Mouse (Mus musculus) small intestine, adult 2 months (tissue): ENCODE measurements at regions not wholly inside any gene's neighbourhood (a gene's known extent, or its start where the extent isn't known, plus 50 kb on each side); places are given as distances from the start of the nearest gene placed in this dataset.

Experiments
- H3K27ac ChIP-seq: fragments of 200-500 bp; 2 replicates; pipeline ENCODE4 v1.5.1; 2012; ENCODE audit warnings: low read depth, low read length, control low read depth, inconsistent platforms; ENCODE audit not compliant: insufficient read depth
- H3K27me3 ChIP-seq: fragments of 200-500 bp; 2 replicates; pipeline ENCODE4 v1.6.1; 2012; ENCODE audit warnings: mild to moderate bottlenecking, moderate library complexity, low read length, inconsistent platforms; ENCODE audit not compliant: control insufficient read depth, insufficient read depth
- H3K36me3 ChIP-seq: fragments of 200-500 bp; 2 replicates; pipeline ENCODE4 v1.6.1; 2012; ENCODE audit warnings: mild to moderate bottlenecking, low read length, control low read depth, inconsistent platforms; ENCODE audit not compliant: control insufficient read depth, insufficient read depth
- H3K4me1 ChIP-seq: fragments of 200-500 bp; 2 replicates; pipeline ENCODE4 v1.6.1; 2012; ENCODE audit warnings: low read length, inconsistent platforms, mixed read lengths; ENCODE audit not compliant: control insufficient read depth, insufficient read depth, insufficient read length
- H3K4me3 ChIP-seq: fragments of 200-500 bp; 2 replicates; pipeline ENCODE4 v1.5.1; 2012; ENCODE audit warnings: low read depth, mild to moderate bottlenecking, control low read depth, inconsistent platforms, low read length, moderate library complexity
- CTCF ChIP-seq: fragments of 200-500 bp; IDR thresholded peaks from 2 replicates; pipeline ENCODE4 v1.5.1; 2012; ENCODE audit warnings: low read depth, mild to moderate bottlenecking, control low read depth, inconsistent platforms, low read length, moderate library complexity, mixed read lengths; ENCODE audit not compliant: insufficient replicate concordance, insufficient read length; ENCODE audit errors: extremely low read depth
- POLR2A ChIP-seq: fragments of 200-500 bp; IDR thresholded peaks from 2 replicates; pipeline ENCODE4 v1.6.1; 2012; ENCODE audit warnings: low read depth, mild to moderate bottlenecking, control low read depth, inconsistent platforms, low read length, moderate library complexity
- WGBS: fragments of 180-500 bp; shearing (Covaris S2); methylation state at CpG from one replicate; pipeline ENCODE4 v1.1.7; 2018; 5-methylcytosine and 5-hydroxymethylcytosine counted together

DNA sequence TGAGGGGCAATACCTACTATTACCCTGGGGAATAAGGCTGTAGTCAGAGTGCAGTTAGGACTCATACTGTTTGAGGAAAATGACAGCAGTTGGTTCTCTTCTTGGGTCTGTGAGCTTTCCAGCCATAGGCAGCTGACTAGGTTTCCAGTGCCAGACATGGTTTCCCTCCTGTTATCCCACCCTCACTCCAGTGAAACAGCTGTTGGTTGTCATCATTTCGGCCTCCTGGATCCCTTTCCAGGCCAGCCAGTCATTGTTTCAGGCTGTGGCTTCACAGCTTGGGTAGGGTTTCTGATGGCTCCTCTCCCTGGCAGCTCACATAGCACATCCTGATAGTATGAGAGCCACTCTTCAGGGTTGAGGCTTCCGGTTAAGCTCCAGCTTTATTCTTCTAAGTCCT, 79.9 kb upstream of the Lyplal1 start:
- 76% methylated on average over 2 of the region's 2 CpGs for WGBS
- Histone ChIP-seq H3K36me3 (no peaks in the 10 kb centered on the region), H3K27ac (no peak overlapping the region), H3K27me3 (no peaks in the 10 kb centered on the region), H3K4me1 (no peaks in the 10 kb centered on the region), H3K4me3 (no peak overlapping the region)
- no peak for TF ChIP-seq CTCF
- no peak for TF ChIP-seq POLR2A

DNA sequence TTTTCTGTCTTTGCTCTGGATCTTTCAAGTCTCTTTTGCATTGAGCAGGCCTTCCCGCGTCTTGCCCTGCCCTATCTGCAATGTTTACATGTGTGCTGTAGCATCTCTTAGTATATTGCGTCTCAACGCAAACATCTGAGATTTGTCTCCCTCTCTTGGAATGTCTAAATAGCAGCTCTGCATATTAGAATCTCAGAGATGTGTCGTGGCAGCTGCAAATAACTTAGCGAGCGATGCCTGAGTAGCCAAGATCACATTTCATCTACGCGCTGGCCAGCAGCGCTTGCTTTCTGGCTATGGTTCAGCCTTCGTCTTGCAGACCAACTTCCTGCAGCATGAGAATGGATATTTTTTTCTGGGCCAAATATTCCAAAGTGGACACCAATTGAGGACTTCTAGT, 72.3 kb upstream of the Lyplal1 start:
- H3K4me3 ChIP-seq: no peak overlapping the region
- no peak for TF ChIP-seq POLR2A
- no peak for TF ChIP-seq CTCF
- 68% methylated on average over 11 of the region's 11 CpGs for WGBS
- no peaks in the 10 kb centered on the region for H3K4me1 ChIP-seq
- H3K27me3 ChIP-seq: no peaks in the 10 kb centered on the region
- no peak overlapping the region for H3K27ac ChIP-seq
- no peaks in the 10 kb centered on the region for H3K36me3 ChIP-seq

DNA sequence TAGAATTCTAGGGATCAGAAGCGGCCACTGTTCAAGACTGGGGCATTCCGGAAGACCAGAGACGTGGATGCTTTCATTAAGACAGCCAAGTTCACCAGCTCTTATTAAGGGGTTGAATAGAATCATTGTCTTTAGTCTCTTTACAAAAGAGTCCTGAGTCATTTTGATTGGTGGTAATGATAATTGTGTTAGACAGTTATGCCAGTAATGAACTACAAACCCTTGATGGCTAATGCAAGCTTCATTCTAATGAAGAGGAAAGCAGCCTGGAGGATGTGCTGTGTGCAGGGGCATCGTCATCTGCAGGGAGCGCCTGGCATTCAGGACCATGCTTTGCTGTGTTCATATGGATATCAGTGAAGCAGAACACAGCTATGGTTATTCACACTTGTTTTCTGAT, 70.3 kb upstream of the Lyplal1 start:
- no peak for TF ChIP-seq POLR2A
- no peak for TF ChIP-seq CTCF
- 90% methylated on average over 5 of the region's 5 CpGs for WGBS
- no peaks in the 10 kb centered on the region for H3K27me3 ChIP-seq
- H3K36me3 ChIP-seq: no peaks in the 10 kb centered on the region
- H3K4me3 ChIP-seq: no peak overlapping the region
- H3K4me1 ChIP-seq: no peaks in the 10 kb centered on the region
- H3K27ac ChIP-seq: no peak overlapping the region

DNA sequence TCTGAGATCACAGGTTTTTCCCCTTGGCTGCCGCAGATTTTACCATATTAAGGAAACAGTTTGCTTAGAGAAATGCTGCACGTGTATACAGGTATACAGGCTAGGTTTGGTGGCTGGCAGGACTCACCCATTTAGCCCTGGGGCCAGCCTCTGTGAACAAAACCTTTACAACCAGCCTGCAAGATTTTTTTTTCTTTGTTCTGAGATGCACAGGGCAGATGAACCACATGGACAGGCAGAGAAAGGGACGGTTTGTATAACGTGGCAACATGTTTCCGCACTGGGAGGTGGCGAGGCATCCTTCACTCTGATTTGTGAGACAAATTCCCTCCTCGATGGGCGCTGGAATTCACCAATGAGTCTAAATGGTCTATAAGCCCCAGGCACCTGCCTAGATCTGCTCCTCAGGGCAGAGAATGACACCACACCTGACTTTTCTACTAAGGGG, 66.1 kb upstream of the Lyplal1 start:
- H3K4me1 ChIP-seq: no peaks in the 10 kb centered on the region
- WGBS: 63% methylated on average over 8 of the region's 8 CpGs
- no peak overlapping the region for H3K27ac ChIP-seq
- H3K36me3 ChIP-seq: no peaks in the 10 kb centered on the region
- TF ChIP-seq CTCF (no peak), POLR2A (no peak)
- H3K4me3 ChIP-seq: no peak overlapping the region
- no peaks in the 10 kb centered on the region for H3K27me3 ChIP-seq

DNA sequence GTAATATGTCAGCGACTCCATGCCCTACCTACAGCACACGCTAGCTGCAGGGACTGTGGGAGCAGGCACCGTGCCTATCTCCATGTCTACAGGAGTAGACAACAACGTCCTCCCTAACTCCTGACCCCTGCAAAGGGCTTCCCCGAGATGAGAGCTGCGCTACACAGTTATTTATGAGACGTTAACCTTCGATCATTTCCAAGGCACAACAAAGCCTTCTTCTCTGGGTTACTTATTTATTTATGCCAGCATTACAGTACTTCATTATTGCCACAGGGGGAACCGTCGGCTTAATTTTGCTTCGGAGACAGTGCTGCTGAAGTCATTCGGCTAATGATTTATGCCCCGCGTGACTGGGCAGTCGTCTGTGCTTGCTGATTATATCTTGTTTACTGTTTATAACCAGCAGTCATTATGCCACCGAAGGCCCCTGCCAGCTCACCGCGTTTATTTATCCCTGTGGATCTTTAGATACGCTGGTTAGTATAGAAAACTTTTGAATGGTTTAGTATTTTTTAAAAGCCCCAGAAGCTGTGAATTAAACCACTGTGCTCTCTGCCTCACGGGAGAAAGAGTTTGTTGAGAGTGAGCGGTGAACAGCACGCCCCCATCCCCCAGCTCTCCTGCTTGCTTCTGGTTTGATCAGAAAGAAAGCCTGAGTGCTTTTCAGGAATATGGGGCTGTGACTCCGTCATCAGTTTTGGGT, 65.5 kb upstream of the Lyplal1 start:
- Histone ChIP-seq H3K4me1 (no peaks in the 10 kb centered on the region), H3K36me3 (no peaks in the 10 kb centered on the region), H3K4me3 (no peak overlapping the region), H3K27ac (no peak overlapping the region), H3K27me3 (no peaks in the 10 kb centered on the region)
- TF ChIP-seq POLR2A (no peak), CTCF (no peak)
- 8% methylated on average over 23 of the region's 23 CpGs for WGBS

DNA sequence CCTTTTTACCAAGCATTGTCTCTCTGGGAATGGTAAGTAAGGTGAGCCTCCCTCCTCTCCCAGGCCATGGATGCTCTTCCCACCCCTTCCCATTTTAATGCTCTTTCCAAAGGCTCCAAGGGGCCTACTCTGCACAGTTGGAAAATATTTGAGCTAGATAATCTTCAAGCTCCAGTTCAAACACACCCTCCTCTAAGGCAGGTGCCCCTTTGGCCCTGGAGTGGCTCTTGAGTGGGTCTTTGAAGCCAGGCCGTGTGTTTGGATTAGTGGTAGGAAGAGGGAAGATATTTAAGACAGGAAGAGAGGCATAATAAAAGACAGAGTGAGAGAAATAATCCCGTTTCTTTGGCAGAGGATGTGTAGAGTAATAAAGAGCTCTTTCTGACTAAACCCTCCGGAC, 59.9 kb upstream of the Lyplal1 start:
- H3K4me3 ChIP-seq: no peak overlapping the region
- no peaks in the 10 kb centered on the region for H3K27me3 ChIP-seq
- no peak overlapping the region for H3K27ac ChIP-seq
- no peaks in the 10 kb centered on the region for H3K36me3 ChIP-seq
- TF ChIP-seq CTCF (no peak), POLR2A (no peak)
- WGBS: 34% methylated on average over 3 of the region's 3 CpGs
- no peaks in the 10 kb centered on the region for H3K4me1 ChIP-seq

DNA sequence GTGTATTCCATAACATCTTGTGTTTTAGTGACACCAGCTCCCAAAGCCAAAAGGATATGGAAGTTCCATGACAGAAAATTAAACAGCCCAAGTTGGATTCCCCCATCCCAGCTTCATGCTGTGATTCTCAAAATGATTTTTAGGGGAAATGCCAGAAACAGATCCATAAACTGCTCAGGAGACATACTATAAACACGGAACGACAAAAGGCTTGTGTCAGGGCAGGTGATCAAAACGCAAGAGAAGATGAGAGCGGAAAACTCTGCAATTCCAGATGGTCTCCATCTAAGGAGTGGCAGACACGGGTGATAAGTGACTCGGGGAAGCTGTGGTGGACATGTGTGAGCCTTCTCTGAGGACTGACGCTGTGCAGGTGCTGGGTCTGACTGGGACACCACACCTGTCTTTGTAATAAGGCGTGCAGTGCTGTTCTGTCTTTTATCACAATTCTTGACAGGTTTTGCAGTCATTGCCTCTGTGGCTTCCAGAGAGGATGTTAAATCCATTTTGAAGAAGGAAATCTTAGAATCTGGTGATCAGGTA, 56.4 kb upstream of the Lyplal1 start:
- H3K27ac ChIP-seq: no peak overlapping the region
- TF ChIP-seq CTCF: no peak
- no peak for TF ChIP-seq POLR2A
- H3K4me3 ChIP-seq: no peak overlapping the region
- H3K27me3 ChIP-seq: no peaks in the 10 kb centered on the region
- no peaks in the 10 kb centered on the region for H3K4me1 ChIP-seq
- H3K36me3 ChIP-seq: no peaks in the 10 kb centered on the region
- 63% methylated on average over 8 of the region's 8 CpGs for WGBS

DNA sequence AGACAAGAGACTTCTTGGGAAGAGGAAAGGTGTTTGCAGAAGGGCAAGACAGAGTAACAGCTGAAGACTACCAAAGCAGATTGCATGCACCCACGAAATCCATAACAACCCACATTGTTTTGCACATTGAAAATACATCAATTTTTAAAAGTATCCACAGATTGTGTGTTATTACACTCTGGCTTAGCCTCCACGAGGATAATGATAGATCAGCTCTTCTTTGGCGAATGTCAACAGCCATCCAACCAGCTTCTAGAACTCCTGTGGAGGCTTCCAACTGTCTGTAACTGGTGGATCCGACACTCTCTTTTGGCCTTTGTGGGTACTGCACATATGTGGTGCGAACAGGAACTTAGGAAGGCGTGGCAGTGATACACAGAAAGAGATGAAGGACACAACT, 54.6 kb upstream of the Lyplal1 start:
- Histone ChIP-seq H3K4me3 (no peak overlapping the region), H3K27ac (no peak overlapping the region), H3K27me3 (no peaks in the 10 kb centered on the region), H3K4me1 (no peaks in the 10 kb centered on the region), H3K36me3 (no peaks in the 10 kb centered on the region)
- TF ChIP-seq CTCF: no peak
- no peak for TF ChIP-seq POLR2A
- 80% methylated on average over 6 of the region's 6 CpGs for WGBS
